Mouse (Mus musculus): ENCODE results near the gene Irx6.

DNA sequence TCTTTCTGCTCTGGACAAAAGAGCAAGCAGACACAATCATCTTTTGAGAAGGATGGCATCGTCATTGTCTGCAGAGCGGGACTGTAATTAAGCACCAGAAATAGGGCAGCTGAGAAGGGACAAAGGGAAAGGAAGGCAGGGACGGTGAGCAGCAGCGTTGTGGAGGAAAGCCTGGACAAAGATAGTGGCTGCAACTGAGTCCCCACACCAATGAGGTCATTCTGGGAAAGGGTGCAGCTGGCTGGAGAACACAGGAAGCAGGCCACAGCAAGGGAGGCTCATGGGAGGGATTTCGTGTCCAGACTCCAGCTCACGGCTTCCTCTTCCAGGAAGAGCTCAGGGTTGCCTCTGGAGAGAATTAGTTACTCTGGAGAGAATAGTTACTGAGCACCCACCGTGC is 49.9 kb downstream of the Irx6 start:
- TF ChIP-seq CTCF (IDR thresholded peaks at IDR 0.05; ENCODE audit: borderline replicate concordance, extremely low read depth, insufficient read depth, insufficient read length): no peak
- no peak for TF ChIP-seq POLR2A (IDR thresholded peaks at IDR 0.05; ENCODE audit: borderline replicate concordance, extremely low read depth, insufficient read depth, insufficient read length, poor library complexity, severe bottlenecking)

Data from brain, embryonic 14.5 days (tissue).